Mouse (Mus musculus): ENCODE measurements around the gene Stx4a. TPM values are rescaled to one million over a fixed set of nuclear protein-coding genes. Genes with fewer than 3 reads are reported as not detected.

Stx4a gene
- polyA plus RNA-seq, 3 experiments from 2014 or later, result 38.1 to 69.3 (median 57.4) TPM

Other genes starting within 250 kb of the Stx4a start
- 1 to 10 TPM in 1 of 3 experiments, under 1 TPM in 2; 0.21 to 1.3 (median 0.72) TPM for gene Ccdc189, start 235.7 kb upstream of the Stx4a start, polyA plus RNA-seq (2017; shearing (Covaris generic))
- gene Rnf40, start 235.5 kb upstream of the Stx4a start, polyA plus RNA-seq (2017; shearing (Covaris generic)), result 10 to 100 TPM; 24.0 to 30.6 (median 29.7) TPM
- gene Zfp629, start 208.5 kb upstream of the Stx4a start, polyA plus RNA-seq (2017; shearing (Covaris generic)), result under 1 TPM in 2 of 3 experiments, not detected in 1; 0.74 to 0.92 TPM
- 10 to 100 TPM in 1 of 3 experiments, 1 to 10 TPM in 2; 3.2 to 10.9 (median 4.9) TPM for gene Bcl7c, start 115.4 kb upstream of the Stx4a start, polyA plus RNA-seq (2017; shearing (Covaris generic))
- not detected for gene Ctf1, start 111.6 kb upstream of the Stx4a start, polyA plus RNA-seq (2017; shearing (Covaris generic))
- gene Ctf2, start 92.1 kb upstream of the Stx4a start, polyA plus RNA-seq (2017; shearing (Covaris generic)), result not detected
- gene Fbxl19, start 79.8 kb upstream of the Stx4a start, polyA plus RNA-seq (2017; shearing (Covaris generic)), result under 1 TPM; 0.31 to 0.87 (median 0.84) TPM
- 10 to 100 TPM; 11.3 to 14.3 (median 14.2) TPM for gene Orai3, start 54.5 kb upstream of the Stx4a start, polyA plus RNA-seq (2017; shearing (Covaris generic))
- 1 to 10 TPM; 3.9 to 7.9 (median 6.8) TPM for gene Setd1a, start 47.6 kb upstream of the Stx4a start, polyA plus RNA-seq (2017; shearing (Covaris generic))
- not detected for gene Gm49388, start 38.7 kb upstream of the Stx4a start, polyA plus RNA-seq (2017; shearing (Covaris generic))
- gene Hsd3b7, start 23.7 kb upstream of the Stx4a start, polyA plus RNA-seq (2017; shearing (Covaris generic)), result 1 to 10 TPM; 3.6 to 5.5 (median 5.2) TPM
- gene Stx1b, start 255 bp downstream of the Stx4a start, polyA plus RNA-seq (2017; shearing (Covaris generic)), result under 1 TPM in 1 of 3 experiments, not detected in 2; 0.09 TPM
- gene Zfp646, start 51.9 kb downstream of the Stx4a start, polyA plus RNA-seq (2017; shearing (Covaris generic)), result 10 to 100 TPM; 17.4 to 29.8 (median 23.1) TPM
- gene Zfp668, start 52.5 kb downstream of the Stx4a start, polyA plus RNA-seq (2017; shearing (Covaris generic)), result 10 to 100 TPM in 2 of 3 experiments, 1 to 10 TPM in 1; 8.6 to 11.1 (median 10.7) TPM
- gene Prss53, start 66.7 kb downstream of the Stx4a start, polyA plus RNA-seq (2017; shearing (Covaris generic)), result under 1 TPM in 2 of 3 experiments, not detected in 1; 0.54 TPM
- not detected for gene Gm21974, start 71.2 kb downstream of the Stx4a start, polyA plus RNA-seq (2017; shearing (Covaris generic))
- gene Vkorc1, start 71.3 kb downstream of the Stx4a start, polyA plus RNA-seq (2017; shearing (Covaris generic)), result 10 to 100 TPM; 22.2 to 56.5 (median 56.1) TPM
- 10 to 100 TPM; 64.4 to 75.5 (median 66.0) TPM for gene Bckdk, start 79.8 kb downstream of the Stx4a start, polyA plus RNA-seq (2017; shearing (Covaris generic))
- 10 to 100 TPM; 18.5 to 41.8 (median 34.5) TPM for gene Kat8, start 88.2 kb downstream of the Stx4a start, polyA plus RNA-seq (2017; shearing (Covaris generic))
- not detected for gene Prss8, start 105.8 kb downstream of the Stx4a start, polyA plus RNA-seq (2017; shearing (Covaris generic))
- gene Prss36, start 122.4 kb downstream of the Stx4a start, polyA plus RNA-seq (2017; shearing (Covaris generic)), result 1 to 10 TPM; 1.5 to 3.7 (median 3.0) TPM
- 10 to 100 TPM; 42.5 to 56.3 (median 52.6) TPM for gene Fus, start 143.2 kb downstream of the Stx4a start, polyA plus RNA-seq (2017; shearing (Covaris generic))
- 100 to 1,000 TPM; 229 to 406 (median 231) TPM for gene Pycard, start 169.6 kb downstream of the Stx4a start, polyA plus RNA-seq (2017; shearing (Covaris generic))
- gene Trim72, start 179.7 kb downstream of the Stx4a start, polyA plus RNA-seq (2017; shearing (Covaris generic)), result not detected
- gene Itgam, start 238.3 kb downstream of the Stx4a start, polyA plus RNA-seq (2017; shearing (Covaris generic)), result 1 to 10 TPM in 2 of 3 experiments, under 1 TPM in 1; 0.09 to 1.2 (median 1.1) TPM
- gene Gm49368, start 238.4 kb downstream of the Stx4a start, polyA plus RNA-seq (2017; shearing (Covaris generic)), result under 1 TPM in 1 of 3 experiments, not detected in 2; 0.87 TPM